ENCODE assay signal across 11 mouse cellular contexts in genomic region chr2:132094441-132095230, GRCm38 (mm10). TPM values are rescaled to one million over a fixed set of nuclear protein-coding genes. Genes with fewer than 3 reads are reported as not detected.
DNase-seq lines count a peak whose midpoint lies in the region; ATAC-seq and TF ChIP-seq lines count a peak whose summit lies in the region.
"Had no signal": no experiment of that assay in that cellular context is flagged by ENCODE, and none has a peak within 500 bp of the region (broad histone marks: within the 10 kb centered on the region; RNA-seq: fewer than 3 reads in every experiment).

No protein-coding gene starts in this region.

- 36% methylated on average over 11 of the region's 11 CpGs for WGBS in liver, embryonic 14.5 days (ENCODE audit: insufficient replicate concordance)

- no peak for TF ChIP-seq CTCF in liver, embryonic 14.5 days (IDR thresholded peaks at IDR 0.05; ENCODE audit: low read depth)

- H3K9me3 ChIP-seq in liver, embryonic 14.5 days (ENCODE audit: control insufficient read depth, low read length): no peaks in the 10 kb centered on the region
- H3K9me3 ChIP-seq: midbrain, embryonic 12.5 days had no signal

- TF ChIP-seq EP300 in liver, embryonic 14.5 days (IDR thresholded peaks at IDR 0.05; ENCODE audit: low read depth): no peak

- H3K4me3 ChIP-seq in liver, embryonic 14.5 days (ENCODE audit: insufficient read depth in 1 of 2, low read depth in 2 of 2, low read length in 2 of 2): no peak overlapping the region
- H3K4me3 ChIP-seq: midbrain, embryonic 12.5 days had no signal

- no peaks in the 10 kb centered on the region for H3K27me3 ChIP-seq in liver, embryonic 14.5 days (ENCODE audit: control insufficient read depth, insufficient read depth, low read length)
- H3K27me3 ChIP-seq: midbrain, embryonic 12.5 days; Patski had no signal

- peak; percentile 45; the same call in 1 of the 2 replicates for ATAC-seq in liver, embryonic 14.5 days (ENCODE audit: insufficient read depth)
- ATAC-seq in neutrophil, adult 5-6 weeks (ENCODE audit: extremely low read depth, insufficient number of reproducible peaks, low FRiP score, poor library complexity, severe bottlenecking): peak; percentile 96
- ATAC-seq: Patski had no signal

- peaks cover 0 to 9% of the 10 kb centered on the region in 2 experiments; a peak in 2 of 4 replicates for H3K4me1 ChIP-seq in liver, embryonic 14.5 days (replicated peaks; ENCODE audit: control insufficient read depth in 2 of 2, insufficient read depth in 2 of 2, low read length in 1 of 2)
- H3K4me1 ChIP-seq: midbrain, embryonic 12.5 days had no signal

- no peak overlapping the region for H3K27ac ChIP-seq in liver, embryonic 14.5 days
- H3K27ac ChIP-seq: midbrain, embryonic 12.5 days had no signal

- no peak overlapping the region for H3K9ac ChIP-seq in liver, embryonic 14.5 days (replicated peaks)
- H3K9ac ChIP-seq: midbrain, embryonic 12.5 days had no signal

- H3K4me2 ChIP-seq in liver, embryonic 14.5 days (ENCODE audit: low read depth): no peak overlapping the region
- H3K4me2 ChIP-seq: midbrain, embryonic 12.5 days had no signal

- peak; percentile 41 for DNase-seq in layer of hippocampus, adult 11-12 months (ENCODE audit: low spot score)
- DNase-seq in layer of hippocampus, postnatal 36 days: no peak
- peak; percentile 52 for DNase-seq in c-Kit-positive CD71-negative TER-119-negative erythroid progenitor cells, embryonic 14.5 days (ENCODE audit: low read depth)
- DNase-seq in liver, embryonic 14.5 days (ENCODE audit: low read depth in 3 of 3, low spot score in 3 of 3): peak in 2 of 3 experiments; percentile 31 to 34
- no peak for DNase-seq in cerebellum, adult 11-12 months
- DNase-seq in urinary bladder, postnatal 14 days (ENCODE audit: low spot score): no peak
- no peak for DNase-seq in gastrocnemius, postnatal 4 days (ENCODE audit: low spot score in 2 of 2)
- DNase-seq: embryo, embryonic 11 days had no signal

- no peaks in the 10 kb centered on the region for H3K36me3 ChIP-seq in liver, embryonic 14.5 days (replicated peaks; ENCODE audit: control insufficient read depth, insufficient read depth, low read depth)

RNA-seq across cellular contexts. Expression of gene Slc23a2, which starts 50.3 kb away (rescaled TPM):
- 10 to 100 TPM; 94.4 to 98.1 TPM for total RNA-seq in layer of hippocampus, postnatal 36 days (2021)
- 1.6 and 1.7 TPM in 2 replicates for polyA plus RNA-seq in liver, embryonic 14.5 days (2012; rRNA removed)
- 2.3 and 2.4 TPM in 2 replicates for polyA plus RNA-seq in liver, embryonic 14.5 days (2014; fragmentation: Nextera tagmentation; extraction: Ambion mirVana)
- 16.5 and 19.6 TPM in 2 replicates for total RNA-seq in neutrophil, adult 5-6 weeks (2017)
- total RNA-seq in gastrocnemius, postnatal 4 days (2021): 10 to 100 TPM; 12.0 to 14.5 TPM

Comparison
In these comparisons a context has a peak if more than half of its experiments do, and no peak if none do; other contexts are left out.
1. DNase-seq: peak in layer of hippocampus, adult 11-12 months (single experiment), c-Kit-positive CD71-negative TER-119-negative erythroid progenitor cells, embryonic 14.5 days (single experiment) and liver, embryonic 14.5 days (2 of 3); none in layer of hippocampus, postnatal 36 days (0 of 2), cerebellum, adult 11-12 months (single experiment), urinary bladder, postnatal 14 days (single experiment) and gastrocnemius, postnatal 4 days (0 of 2).